Mouse (Mus musculus): Measurements from ENCODE around the gene Nkain2. TPM values are rescaled to one million over a fixed set of nuclear protein-coding genes. Genes with fewer than 3 reads are reported as not detected.

Gene Nkain2
- polyA plus RNA-seq, 1 experiment from 2014 or later = 0.11 TPM

DNA sequence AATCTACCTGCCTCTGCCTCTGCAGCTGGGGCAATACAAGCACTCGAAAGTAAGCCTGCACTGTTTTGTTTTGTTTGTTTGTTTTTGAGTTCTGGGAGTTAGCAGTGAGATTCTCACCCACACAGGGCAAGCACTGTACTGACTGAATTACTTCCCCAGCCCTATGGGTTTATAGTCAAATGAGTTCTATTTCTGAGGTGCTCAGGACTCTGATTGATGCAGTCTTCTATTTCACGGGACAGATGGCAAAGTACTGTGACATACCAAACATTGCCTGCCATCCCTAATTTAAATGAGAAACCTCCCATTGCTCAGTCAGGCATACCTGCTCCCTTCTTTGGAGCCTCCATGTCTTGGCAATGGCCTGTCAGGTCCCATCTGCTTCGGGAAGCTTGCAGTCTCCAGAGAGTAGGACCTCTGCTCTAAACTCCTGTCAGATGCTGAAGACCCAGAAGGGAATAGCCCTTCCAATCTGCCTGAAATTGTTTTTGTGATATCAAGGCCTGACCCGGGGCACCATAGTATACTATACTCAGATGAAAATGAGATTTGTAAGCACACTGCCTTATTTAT is 1016.9 kb downstream of the Nkain2 start:
- no peak overlapping the region for H3K27ac ChIP-seq (ENCODE audit: low read depth)
- H3K27me3 ChIP-seq (ENCODE audit: insufficient read depth, low read length) = no peaks in the 10 kb centered on the region
- WGBS (ENCODE audit: insufficient replicate concordance) = 52% methylated on average over 4 of the region's 4 CpGs
- DNase-seq (no peak), ATAC-seq (no peak)
- H3K4me2 ChIP-seq (ENCODE audit: low read depth, low read length) = no peak overlapping the region
- no peaks in the 10 kb centered on the region for H3K4me1 ChIP-seq (ENCODE audit: insufficient read depth)
- no peaks in the 10 kb centered on the region for H3K9me3 ChIP-seq (ENCODE audit: low read length)
- no peaks in the 10 kb centered on the region for H3K36me3 ChIP-seq (replicated peaks; ENCODE audit: insufficient read depth, low read length)
- no peak overlapping the region for H3K9ac ChIP-seq (replicated peaks)
- H3K4me3 ChIP-seq (ENCODE audit: low read depth, low read length) = no peak overlapping the region
- TF ChIP-seq CTCF (IDR thresholded peaks at IDR 0.05; ENCODE audit: low read depth) (no peak), EP300 (IDR thresholded peaks at IDR 0.05; ENCODE audit: low read depth) (no peak)

DNA sequence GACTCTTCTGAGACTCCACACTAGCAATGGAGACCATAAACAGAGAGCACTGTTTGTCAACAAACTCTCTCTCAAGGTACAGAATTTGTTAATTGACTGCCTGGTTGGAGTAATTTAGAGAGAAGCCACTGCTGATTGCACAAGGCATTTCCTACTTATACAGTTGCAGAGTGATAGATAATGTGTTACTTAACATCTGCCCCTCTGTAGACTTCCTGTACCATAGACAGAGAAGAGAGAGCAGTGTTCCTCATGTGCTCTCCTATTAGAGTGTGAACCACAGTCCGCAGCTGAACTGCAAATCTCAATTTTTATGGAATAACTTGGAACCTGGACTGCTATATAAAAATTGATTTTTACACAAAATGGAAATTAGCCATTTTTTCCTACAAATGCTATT is 1022.0 kb downstream of the Nkain2 start:
- Histone ChIP-seq H3K9ac (replicated peaks) (no peak overlapping the region), H3K36me3 (replicated peaks; ENCODE audit: insufficient read depth, low read length) (no peaks in the 10 kb centered on the region), H3K4me1 (ENCODE audit: insufficient read depth) (no peaks in the 10 kb centered on the region), H3K4me2 (ENCODE audit: low read depth, low read length) (no peak overlapping the region), H3K9me3 (ENCODE audit: low read length) (no peaks in the 10 kb centered on the region), H3K4me3 (ENCODE audit: low read depth, low read length) (no peak overlapping the region), H3K27ac (ENCODE audit: low read depth) (no peak overlapping the region), H3K27me3 (ENCODE audit: insufficient read depth, low read length) (no peaks in the 10 kb centered on the region)
- WGBS (ENCODE audit: insufficient replicate concordance) = 70% methylated on average over 1 of the region's 1 CpGs
- no peak for ATAC-seq
- DNase-seq = no peak
- no peak for TF ChIP-seq EP300 (IDR thresholded peaks at IDR 0.05; ENCODE audit: low read depth)
- TF ChIP-seq CTCF (IDR thresholded peaks at IDR 0.05; ENCODE audit: low read depth) = no peak

DNA sequence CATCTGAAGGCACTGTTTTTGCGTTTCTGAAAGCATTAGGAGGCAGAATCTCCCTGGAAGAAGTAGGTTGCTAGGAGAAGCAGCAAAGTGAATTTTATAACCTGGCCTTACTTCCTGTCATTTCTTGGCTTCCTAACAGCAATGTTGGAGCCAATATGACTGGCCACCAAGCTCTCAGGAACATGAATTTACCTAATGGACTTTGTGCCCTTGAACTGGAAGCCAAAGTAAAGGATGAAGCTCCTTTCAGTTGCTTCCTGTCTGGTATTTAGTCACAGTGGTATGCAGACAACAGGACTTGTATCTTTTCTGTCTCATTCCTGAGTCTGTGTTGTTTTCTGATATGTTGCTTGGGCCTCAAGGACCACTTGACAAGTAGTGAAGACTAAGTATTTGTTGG is 1063.2 kb downstream of the Nkain2 start:
- Histone ChIP-seq H3K9ac (replicated peaks) (no peak overlapping the region), H3K9me3 (ENCODE audit: low read length) (no peaks in the 10 kb centered on the region), H3K27ac (ENCODE audit: low read depth) (no peak overlapping the region), H3K27me3 (ENCODE audit: insufficient read depth, low read length) (no peaks in the 10 kb centered on the region), H3K4me3 (ENCODE audit: low read depth, low read length) (no peak overlapping the region), H3K4me1 (ENCODE audit: insufficient read depth) (no peaks in the 10 kb centered on the region), H3K36me3 (replicated peaks; ENCODE audit: insufficient read depth, low read length) (no peaks in the 10 kb centered on the region), H3K4me2 (ENCODE audit: low read depth, low read length) (no peak overlapping the region)
- ATAC-seq (no peak), DNase-seq (no peak)
- 59% methylated on average over 1 of the region's 1 CpGs for WGBS (ENCODE audit: insufficient replicate concordance)
- TF ChIP-seq CTCF (IDR thresholded peaks at IDR 0.05; ENCODE audit: low read depth) = no peak

DNA sequence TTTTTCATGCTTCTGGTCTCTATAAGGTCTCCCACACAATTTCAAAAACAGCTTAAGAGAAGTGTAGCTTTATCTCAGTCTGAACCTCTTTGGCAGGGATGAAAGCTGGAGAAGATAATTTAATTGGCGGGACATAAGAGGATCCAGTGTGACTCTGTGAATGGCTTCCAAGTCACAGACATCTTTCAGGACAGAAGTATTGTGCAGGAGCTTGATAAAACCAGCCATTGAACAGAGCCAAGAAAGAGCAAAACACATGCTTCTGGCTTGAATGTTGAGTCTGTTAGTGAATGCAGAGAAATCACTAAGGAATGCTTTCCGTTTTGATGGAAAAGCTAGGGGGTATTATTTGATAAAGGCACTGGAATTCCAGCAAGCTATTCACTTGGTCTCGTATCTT is 1077.7 kb downstream of the Nkain2 start:
- WGBS (ENCODE audit: insufficient replicate concordance) = 66% methylated on average over 3 of the region's 3 CpGs
- ATAC-seq (no peak), DNase-seq (no peak)
- Histone ChIP-seq H3K27me3 (ENCODE audit: insufficient read depth, low read length) (no peaks in the 10 kb centered on the region), H3K27ac (ENCODE audit: low read depth) (no peak overlapping the region), H3K4me1 (ENCODE audit: insufficient read depth) (no peaks in the 10 kb centered on the region), H3K9me3 (ENCODE audit: low read length) (no peaks in the 10 kb centered on the region), H3K4me3 (ENCODE audit: low read depth, low read length) (no peak overlapping the region), H3K36me3 (replicated peaks; ENCODE audit: insufficient read depth, low read length) (no peaks in the 10 kb centered on the region), H3K9ac (replicated peaks) (no peak overlapping the region), H3K4me2 (ENCODE audit: low read depth, low read length) (no peak overlapping the region)
- TF ChIP-seq CTCF (IDR thresholded peaks at IDR 0.05; ENCODE audit: low read depth) (no peak), EP300 (IDR thresholded peaks at IDR 0.05; ENCODE audit: low read depth) (no peak)

DNA sequence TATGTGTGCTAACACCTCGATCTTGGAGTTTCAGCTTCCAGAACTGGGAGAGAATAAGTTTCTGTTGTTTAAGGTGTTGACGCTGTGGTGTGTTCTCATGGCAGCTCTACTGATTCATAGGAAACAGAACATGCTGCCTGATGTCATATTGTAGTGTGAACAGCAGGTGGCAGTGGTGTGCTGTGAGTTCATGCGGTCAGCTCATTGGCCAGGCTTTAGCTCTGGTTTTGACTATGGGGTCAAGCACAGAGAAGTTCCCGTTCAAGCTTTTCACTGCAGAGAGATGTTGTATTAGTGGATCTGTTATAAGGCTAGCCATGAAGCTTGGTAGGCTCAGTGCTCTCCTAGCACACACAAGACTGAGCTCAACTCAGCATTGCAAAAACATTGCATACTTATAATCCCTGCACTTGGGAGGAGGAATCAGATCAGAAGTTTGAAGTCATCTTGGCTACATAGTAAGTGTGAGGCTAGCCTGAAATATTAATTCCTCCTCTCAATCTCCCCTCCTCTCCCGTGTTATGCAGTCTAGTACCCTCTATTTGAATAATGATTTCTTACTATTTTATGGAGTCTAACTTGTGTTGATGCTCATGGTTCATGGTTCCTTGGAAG is 1147.7 kb downstream of the Nkain2 start:
- WGBS (ENCODE audit: insufficient replicate concordance) = 16% methylated on average over 5 of the region's 5 CpGs
- TF ChIP-seq CTCF (IDR thresholded peaks at IDR 0.05; ENCODE audit: low read depth) = peak; percentile 85
- TF ChIP-seq EP300 (IDR thresholded peaks at IDR 0.05; ENCODE audit: low read depth) = no peak
- Histone ChIP-seq H3K9ac (replicated peaks) (no peak overlapping the region), H3K9me3 (ENCODE audit: low read length) (no peaks in the 10 kb centered on the region), H3K4me3 (ENCODE audit: low read depth, low read length) (no peak overlapping the region), H3K4me1 (ENCODE audit: insufficient read depth) (no peaks in the 10 kb centered on the region), H3K27me3 (ENCODE audit: insufficient read depth, low read length) (no peaks in the 10 kb centered on the region), H3K4me2 (ENCODE audit: low read depth, low read length) (no peak overlapping the region), H3K27ac (ENCODE audit: low read depth) (no peak overlapping the region), H3K36me3 (replicated peaks; ENCODE audit: insufficient read depth, low read length) (no peaks in the 10 kb centered on the region)
- peak; percentile 68 for DNase-seq
- ATAC-seq = peak; percentile 29; the same call in 1 of the 2 replicates

DNA sequence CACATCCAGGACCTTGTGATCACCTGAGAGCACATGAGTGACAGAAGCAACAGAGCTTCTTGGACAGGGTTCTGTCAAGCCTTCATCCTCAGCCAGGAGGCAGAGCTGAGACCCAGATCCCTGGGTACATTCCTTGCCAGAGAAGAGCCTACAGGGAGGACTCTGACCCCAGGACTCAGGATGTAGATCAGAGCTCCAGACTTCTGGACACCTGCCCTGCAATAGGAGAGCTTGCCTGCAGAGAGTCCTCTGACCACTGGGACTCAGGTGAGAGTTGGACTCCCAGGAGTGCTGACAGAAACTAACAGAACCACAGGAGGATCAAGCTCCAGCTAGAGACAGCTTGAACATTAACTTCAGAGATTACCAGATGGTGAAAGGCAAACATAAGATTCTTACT is 1162.2 kb downstream of the Nkain2 start:
- no peak overlapping the region for H3K4me2 ChIP-seq (ENCODE audit: low read depth, low read length)
- TF ChIP-seq CTCF (IDR thresholded peaks at IDR 0.05; ENCODE audit: low read depth) (no peak), EP300 (IDR thresholded peaks at IDR 0.05; ENCODE audit: low read depth) (no peak)
- H3K4me1 ChIP-seq (ENCODE audit: insufficient read depth) = no peaks in the 10 kb centered on the region
- ATAC-seq = no peak
- H3K27ac ChIP-seq (ENCODE audit: low read depth) = no peak overlapping the region
- no peak overlapping the region for H3K4me3 ChIP-seq (ENCODE audit: low read depth, low read length)
- H3K27me3 ChIP-seq (ENCODE audit: insufficient read depth, low read length) = no peaks in the 10 kb centered on the region
- DNase-seq = no peak
- no peak overlapping the region for H3K9ac ChIP-seq (replicated peaks)
- H3K36me3 ChIP-seq (replicated peaks; ENCODE audit: insufficient read depth, low read length) = no peaks in the 10 kb centered on the region
- no peaks in the 10 kb centered on the region for H3K9me3 ChIP-seq (ENCODE audit: low read length)

All from liver, postnatal 0 days (tissue).